Mouse (Mus musculus) ES-Bruce4 (cell line): ENCODE results near the gene Rhbdd1.

Source experiments
- CTCF ChIP-seq: IDR thresholded peaks from one replicate; pipeline ENCODE4 v1.8.1; 2011; ENCODE audit warnings: low read depth, low read length
- EP300 ChIP-seq: IDR thresholded peaks from 2 replicates; pipeline ENCODE4 v1.6.1; 2011; ENCODE audit warnings: low read depth, low read length; ENCODE audit not compliant: insufficient read depth

DNA sequence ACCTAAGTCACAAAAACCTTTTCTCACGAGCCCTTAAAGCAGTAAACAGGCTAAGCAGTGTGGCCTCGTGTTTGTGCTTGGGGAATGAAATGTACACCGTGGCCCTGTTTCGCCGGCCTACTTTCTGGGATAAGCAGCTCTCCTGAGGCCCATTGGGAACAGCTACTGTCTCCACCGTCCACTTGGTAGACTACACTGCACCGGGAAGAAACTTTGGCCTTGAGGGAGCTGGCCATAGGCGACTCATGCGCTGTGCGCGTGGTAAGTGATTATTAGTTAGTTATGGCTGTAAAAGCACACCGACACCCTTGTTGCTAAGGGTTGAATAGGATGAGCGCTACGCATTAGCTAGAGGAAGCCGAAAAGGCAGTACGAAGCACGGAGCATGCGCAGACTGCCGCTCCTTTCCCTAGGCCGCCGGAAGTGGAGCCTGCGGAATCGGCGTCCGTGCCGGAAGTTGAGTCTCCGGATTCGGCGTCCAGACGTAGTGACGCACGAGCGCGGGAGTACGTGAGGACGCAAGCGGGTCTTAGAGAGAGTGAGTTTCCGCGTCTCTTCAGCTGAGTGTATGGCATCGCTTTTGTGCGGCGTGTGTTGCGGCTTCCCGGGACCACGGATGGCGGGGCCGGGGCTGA, at the start of gene Rhbdd1:
- TF ChIP-seq CTCF (no peak), EP300 (no peak)
